Mouse (Mus musculus): ENCODE measurements around the gene Vav2.

DNA sequence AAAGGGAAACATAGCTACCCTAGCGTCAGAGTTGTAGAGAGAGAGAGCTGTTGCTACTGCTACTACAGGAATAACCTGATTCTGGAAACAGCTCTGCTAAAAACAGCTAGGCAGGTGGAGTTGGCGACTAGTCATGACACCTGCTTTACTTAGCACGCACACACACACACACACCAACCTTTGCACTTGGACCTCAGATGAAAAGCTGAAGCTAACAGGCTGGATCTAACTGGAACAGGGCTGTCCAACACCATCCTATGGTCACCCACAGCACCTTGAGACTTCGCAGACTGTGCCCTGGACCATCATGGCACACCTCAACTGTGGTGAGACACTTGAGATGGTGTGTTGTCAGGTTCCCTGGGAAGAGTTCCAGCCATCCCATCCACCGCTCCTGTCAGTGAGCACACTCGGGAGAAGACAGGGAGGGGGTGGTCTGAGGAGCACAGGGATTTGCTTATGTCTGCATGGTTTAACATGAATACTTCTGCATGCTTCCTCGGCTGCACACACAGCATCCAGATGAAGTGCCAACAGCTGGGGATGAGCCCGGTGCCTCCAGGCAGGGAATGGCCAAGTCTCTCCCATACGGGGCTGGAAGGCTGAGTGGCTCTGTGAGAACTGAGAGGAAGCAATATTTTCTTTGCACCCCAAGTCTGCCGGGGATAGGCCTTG lies 32.5 kb downstream of the Vav2 start:
- TF ChIP-seq POLR2A (IDR thresholded peaks at IDR 0.05; ENCODE audit: borderline replicate concordance, extremely low read depth, low read depth, low read length) (no peak), CTCF (IDR thresholded peaks at IDR 0.05; ENCODE audit: insufficient read depth, low read length) (no peak)
